Mouse (Mus musculus): ENCODE results near the gene Usp6nl.

DNA sequence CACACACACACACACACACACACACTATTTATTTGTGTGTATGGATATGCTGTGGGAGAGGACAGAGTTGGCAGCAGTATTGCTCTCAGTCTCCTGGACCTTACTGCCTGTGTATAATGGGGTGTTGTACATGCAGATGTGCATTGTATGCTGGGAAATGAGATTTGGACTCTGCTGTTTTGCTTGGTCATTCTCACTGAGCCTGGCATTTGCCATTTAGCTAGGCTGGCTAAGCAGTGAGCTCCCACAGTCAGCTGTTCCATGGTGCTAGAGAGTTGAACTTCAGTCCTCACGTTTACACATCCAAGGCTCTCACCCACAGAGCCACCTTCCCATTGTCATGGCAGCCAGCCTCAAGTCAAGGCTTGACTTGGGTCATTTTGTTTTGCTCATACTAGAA lies 90.2 kb downstream of the Usp6nl start:
- TF ChIP-seq ZNF384 (IDR thresholded peaks at IDR 0.05; ENCODE audit: low read depth, low read length) (no peak), CHD2 (IDR thresholded peaks at IDR 0.05; ENCODE audit: low read depth, low read length) (no peak)
